Mouse (Mus musculus): Measurements from ENCODE around the gene Eci2. TPM values are rescaled to one million over a fixed set of nuclear protein-coding genes. Genes with fewer than 3 reads are reported as not detected.
"Not testable (repeated sequence)": the region's sequence is repeated elsewhere in the genome, so short reads cannot be mapped to it uniquely, and the experiment has no call there.

Gene Eci2
- total and polyA plus RNA-seq, 2 experiments from 2014 or later: 102 to 103 TPM

GRCm38 (mm10) chr13:34973149-34973548 is 53.7 kb downstream of the Eci2 start:
- WGBS: 42% methylated on average over 1 of the region's 1 CpGs
- no peak overlapping the region for H3K27ac ChIP-seq (ENCODE audit: low read depth, low read length)
- no peak overlapping the region for H3K9ac ChIP-seq
- no peaks in the 10 kb centered on the region for H3K4me1 ChIP-seq (ENCODE audit: insufficient read depth)
- no peak overlapping the region for H3K4me2 ChIP-seq (ENCODE audit: low read depth)
- DNase-seq (no peak), ATAC-seq (no peak)
- H3K27me3 ChIP-seq (ENCODE audit: insufficient read depth, low read length): no peaks in the 10 kb centered on the region
- H3K36me3 ChIP-seq (ENCODE audit: insufficient read depth): peaks cover 13% of the 10 kb centered on the region
- H3K9me3 ChIP-seq (ENCODE audit: low read length): no peaks in the 10 kb centered on the region
- H3K4me3 ChIP-seq (ENCODE audit: low read depth, low read length): no peak overlapping the region
- 0 out of 2 replicates have a peak, but pooled peaks have one; percentile 16 for TF ChIP-seq CTCF (IDR thresholded peaks at IDR 0.05; ENCODE audit: low read depth)

GRCm38 (mm10) chr13:34972456-34972855 is 54.4 kb downstream of the Eci2 start:
- H3K4me2 ChIP-seq (ENCODE audit: low read depth); H3K27ac ChIP-seq (ENCODE audit: low read depth, low read length); H3K27me3 ChIP-seq (ENCODE audit: insufficient read depth, low read length); DNase-seq; ATAC-seq; H3K36me3 ChIP-seq (ENCODE audit: insufficient read depth); H3K4me3 ChIP-seq (ENCODE audit: low read depth, low read length); H3K4me1 ChIP-seq (ENCODE audit: insufficient read depth); H3K9me3 ChIP-seq (ENCODE audit: low read length); H3K9ac ChIP-seq: not testable (repeated sequence)

GRCm38 (mm10) chr13:34965647-34966046 is 61.2 kb downstream of the Eci2 start:
- H3K4me3 ChIP-seq (ENCODE audit: low read depth, low read length); H3K9ac ChIP-seq; H3K4me2 ChIP-seq (ENCODE audit: low read depth); ATAC-seq; H3K9me3 ChIP-seq (ENCODE audit: low read length); H3K27me3 ChIP-seq (ENCODE audit: insufficient read depth, low read length); H3K4me1 ChIP-seq (ENCODE audit: insufficient read depth); H3K36me3 ChIP-seq (ENCODE audit: insufficient read depth); DNase-seq; H3K27ac ChIP-seq (ENCODE audit: low read depth, low read length): not testable (repeated sequence)
- WGBS: 76% methylated on average over 9 of the region's 9 CpGs

GRCm38 (mm10) chr13:34964866-34965265 is 62.0 kb downstream of the Eci2 start:
- ATAC-seq: no peak
- no peak overlapping the region for H3K27ac ChIP-seq (ENCODE audit: low read depth, low read length)
- DNase-seq: no peak
- peak overlapping the region; percentile 38; the same call in 1 of the 2 replicates for H3K4me3 ChIP-seq (ENCODE audit: low read depth, low read length)
- no peak overlapping the region for H3K9ac ChIP-seq
- H3K4me1 ChIP-seq (ENCODE audit: insufficient read depth): 0 out of 2 replicates have a peak, but pooled peaks cover 4% of the 10 kb centered on the region
- no peak for TF ChIP-seq CTCF (IDR thresholded peaks at IDR 0.05; ENCODE audit: low read depth)
- 11% methylated on average over 5 of the region's 5 CpGs for WGBS
- peak overlapping the region; percentile 68 for H3K4me2 ChIP-seq (ENCODE audit: low read depth)
- H3K27me3 ChIP-seq (ENCODE audit: insufficient read depth, low read length): peaks cover 8% of the 10 kb centered on the region; the same call in 1 of the 2 replicates
- H3K36me3 ChIP-seq (ENCODE audit: insufficient read depth): no peaks in the 10 kb centered on the region
- no peaks in the 10 kb centered on the region for H3K9me3 ChIP-seq (ENCODE audit: low read length)

GRCm38 (mm10) chr13:34964419-34964818 is 62.5 kb downstream of the Eci2 start:
- no peak for ATAC-seq
- peak overlapping the region; percentile 68 for H3K4me2 ChIP-seq (ENCODE audit: low read depth)
- peak overlapping the region; percentile 38 for H3K4me3 ChIP-seq (ENCODE audit: low read depth, low read length)
- peaks cover 8% of the 10 kb centered on the region; the same call in 1 of the 2 replicates for H3K27me3 ChIP-seq (ENCODE audit: insufficient read depth, low read length)
- no peak for TF ChIP-seq CTCF (IDR thresholded peaks at IDR 0.05; ENCODE audit: low read depth)
- H3K9ac ChIP-seq: peak overlapping the region; percentile 18; the same call in 1 of the 2 replicates
- DNase-seq: peak; percentile 36
- H3K4me1 ChIP-seq (ENCODE audit: insufficient read depth): 0 out of 2 replicates have a peak, but pooled peaks cover 4% of the 10 kb centered on the region
- H3K27ac ChIP-seq (ENCODE audit: low read depth, low read length): no peak overlapping the region
- no peaks in the 10 kb centered on the region for H3K36me3 ChIP-seq (ENCODE audit: insufficient read depth)
- no peaks in the 10 kb centered on the region for H3K9me3 ChIP-seq (ENCODE audit: low read length)
- WGBS: 5% methylated on average over 14 of the region's 14 CpGs

- Histone ChIP-seq H3K4me2 (ENCODE audit: low read depth) (peak within 1 kb of the TSS; percentile 68), H3K9ac (peak within 1 kb of the TSS; percentile 31; the same call in 1 of the 2 replicates), H3K4me1 (ENCODE audit: insufficient read depth) (0 out of 2 replicates have a peak, but pooled peaks cover 4% of the 10 kb centered on the region), H3K9me3 (ENCODE audit: low read length) (no peaks in the 10 kb centered on the region), H3K36me3 (ENCODE audit: insufficient read depth) (no peaks in the 10 kb centered on the region), H3K4me3 (ENCODE audit: low read depth, low read length) (peak within 1 kb of the TSS; percentile 38), H3K27ac (ENCODE audit: low read depth, low read length) (no peak within 1 kb of the TSS), H3K27me3 (ENCODE audit: insufficient read depth, low read length) (peaks cover 8% of the 10 kb centered on the region; the same call in 1 of the 2 replicates)
- DNase-seq (peak; percentile 10), ATAC-seq (peak; percentile 53)
- TF ChIP-seq CTCF (IDR thresholded peaks at IDR 0.05; ENCODE audit: low read depth): no peak
- 2% methylated on average over 32 of the region's 32 CpGs for WGBS
Measured at GRCm38 (mm10) chr13:34963511-34964397, 63.1 kb downstream of the Eci2 start, which contains the start of gene Eci3. TSS of gene Eci3 (minus strand) at chr13:34963810.

Measured in forebrain, postnatal 0 days (tissue).